Mouse (Mus musculus): ENCODE data around the gene Plekhn1. TPM values are rescaled to one million over a fixed set of nuclear protein-coding genes. Genes with fewer than 3 reads are reported as not detected.

The Plekhn1 gene
- polyA plus RNA-seq, 1 experiment from 2014 or later, result 27.7 TPM

- H3K9me3 ChIP-seq (replicated peaks; ENCODE audit: control insufficient read depth, low read length), result no peaks in the 10 kb centered on the region
- H3K4me2 ChIP-seq (ENCODE audit: low read depth, low read length), result peak overlapping the region; percentile 76
- no peak for ATAC-seq (ENCODE audit: insufficient read depth, low FRiP score)
- peak overlapping the region; percentile 95 for H3K4me3 ChIP-seq (replicated peaks; ENCODE audit: low read length)
- H3K27me3 ChIP-seq (ENCODE audit: control insufficient read depth, insufficient read depth, low read length), result no peaks in the 10 kb centered on the region
- peaks cover 8% of the 10 kb centered on the region for H3K4me1 ChIP-seq (ENCODE audit: control insufficient read depth, insufficient read depth, low read length)
- H3K9ac ChIP-seq (ENCODE audit: low read length), result peak overlapping the region; percentile 87
- H3K27ac ChIP-seq (ENCODE audit: low read length), result peak overlapping the region; percentile 95; the same call in 1 of the 2 replicates
- H3K36me3 ChIP-seq (ENCODE audit: control insufficient read depth, insufficient read depth, low read length), result peaks cover 24% of the 10 kb centered on the region
- 21% methylated on average over 55 of the region's 60 CpGs for WGBS
These were observed 2.2 kb upstream of the Plekhn1 start for GRCm38 (mm10) chr4:156236651-156237447.

GRCm38 (mm10) chr4:156235808-156236533, 1.3 kb upstream of the Plekhn1 start, which contains the start of gene Noc2l:
Gene Noc2l, plus strand, starts transcription at chr4:156236010.
- H3K4me3 ChIP-seq (replicated peaks; ENCODE audit: low read length), result peak within 1 kb of the TSS; percentile 95
- H3K27me3 ChIP-seq (ENCODE audit: control insufficient read depth, insufficient read depth, low read length), result no peaks in the 10 kb centered on the region
- H3K36me3 ChIP-seq (ENCODE audit: control insufficient read depth, insufficient read depth, low read length), result peaks cover 25% of the 10 kb centered on the region
- under 1% methylated on average over 85 of the region's 90 CpGs for WGBS
- H3K9me3 ChIP-seq (replicated peaks; ENCODE audit: control insufficient read depth, low read length), result no peaks in the 10 kb centered on the region
- H3K9ac ChIP-seq (ENCODE audit: low read length), result peak within 1 kb of the TSS; percentile 87
- peak within 1 kb of the TSS; percentile 76 for H3K4me2 ChIP-seq (ENCODE audit: low read depth, low read length)
- peak within 1 kb of the TSS; percentile 95 for H3K27ac ChIP-seq (ENCODE audit: low read length)
- peaks cover 8% of the 10 kb centered on the region for H3K4me1 ChIP-seq (ENCODE audit: control insufficient read depth, insufficient read depth, low read length)
- ATAC-seq (ENCODE audit: insufficient read depth, low FRiP score), result peak; percentile 92

- peak overlapping the region; percentile 95 for H3K4me3 ChIP-seq (replicated peaks; ENCODE audit: low read length)
- WGBS, result under 1% methylated on average over 15 of the region's 15 CpGs
- peaks cover 8% of the 10 kb centered on the region for H3K4me1 ChIP-seq (ENCODE audit: control insufficient read depth, insufficient read depth, low read length)
- H3K27me3 ChIP-seq (ENCODE audit: control insufficient read depth, insufficient read depth, low read length), result no peaks in the 10 kb centered on the region
- no peaks in the 10 kb centered on the region for H3K9me3 ChIP-seq (replicated peaks; ENCODE audit: control insufficient read depth, low read length)
- H3K4me2 ChIP-seq (ENCODE audit: low read depth, low read length), result peak overlapping the region; percentile 76
- H3K36me3 ChIP-seq (ENCODE audit: control insufficient read depth, insufficient read depth, low read length), result peaks cover 20% of the 10 kb centered on the region
- H3K9ac ChIP-seq (ENCODE audit: low read length), result peak overlapping the region; percentile 68
- peak overlapping the region; percentile 95 for H3K27ac ChIP-seq (ENCODE audit: low read length)
- no peak for ATAC-seq (ENCODE audit: insufficient read depth, low FRiP score)
These were observed 708 bp upstream of the Plekhn1 start for GRCm38 (mm10) chr4:156235360-156235770.

- peaks cover 9% of the 10 kb centered on the region for H3K4me1 ChIP-seq (ENCODE audit: control insufficient read depth, insufficient read depth, low read length)
- no peaks in the 10 kb centered on the region for H3K27me3 ChIP-seq (ENCODE audit: control insufficient read depth, insufficient read depth, low read length)
- no peak for ATAC-seq (ENCODE audit: insufficient read depth, low FRiP score)
- WGBS, result 6% methylated on average over 17 of the region's 17 CpGs
- peaks cover 20% of the 10 kb centered on the region for H3K36me3 ChIP-seq (ENCODE audit: control insufficient read depth, insufficient read depth, low read length)
- no peaks in the 10 kb centered on the region for H3K9me3 ChIP-seq (replicated peaks; ENCODE audit: control insufficient read depth, low read length)
- H3K9ac ChIP-seq (ENCODE audit: low read length), result peak overlapping the region; percentile 79
- H3K4me3 ChIP-seq (replicated peaks; ENCODE audit: low read length), result peak overlapping the region; percentile 95
- H3K27ac ChIP-seq (ENCODE audit: low read length), result peak overlapping the region; percentile 0; the same call in 1 of the 2 replicates
- peak overlapping the region; percentile 76 for H3K4me2 ChIP-seq (ENCODE audit: low read depth, low read length)
These were observed 596 bp downstream of the Plekhn1 start for GRCm38 (mm10) chr4:156234021-156234501.

- peak; percentile 72 for ATAC-seq (ENCODE audit: insufficient read depth, low FRiP score)
- Histone ChIP-seq H3K4me3 (replicated peaks; ENCODE audit: low read length) (peak overlapping the region; percentile 29), H3K9me3 (replicated peaks; ENCODE audit: control insufficient read depth, low read length) (no peaks in the 10 kb centered on the region), H3K4me2 (ENCODE audit: low read depth, low read length) (peak overlapping the region; percentile 37), H3K9ac (ENCODE audit: low read length) (peak overlapping the region; percentile 51), H3K27ac (ENCODE audit: low read length) (peak overlapping the region; percentile 70), H3K4me1 (ENCODE audit: control insufficient read depth, insufficient read depth, low read length) (peaks cover 16% of the 10 kb centered on the region), H3K27me3 (ENCODE audit: control insufficient read depth, insufficient read depth, low read length) (no peaks in the 10 kb centered on the region), H3K36me3 (ENCODE audit: control insufficient read depth, insufficient read depth, low read length) (peaks cover 16% of the 10 kb centered on the region)
- 20% methylated on average over 12 of the region's 12 CpGs for WGBS
These were observed 6.1 kb downstream of the Plekhn1 start for GRCm38 (mm10) chr4:156228393-156229024.

GRCm38 (mm10) chr4:156227752-156228392, 6.8 kb downstream of the Plekhn1 start:
- peak; percentile 19; the same call in 1 of the 2 replicates for ATAC-seq (ENCODE audit: insufficient read depth, low FRiP score)
- H3K4me2 ChIP-seq (ENCODE audit: low read depth, low read length), result peak overlapping the region; percentile 37
- no peaks in the 10 kb centered on the region for H3K9me3 ChIP-seq (replicated peaks; ENCODE audit: control insufficient read depth, low read length)
- peaks cover 16% of the 10 kb centered on the region for H3K36me3 ChIP-seq (ENCODE audit: control insufficient read depth, insufficient read depth, low read length)
- H3K27ac ChIP-seq (ENCODE audit: low read length), result peak overlapping the region; percentile 70
- H3K27me3 ChIP-seq (ENCODE audit: control insufficient read depth, insufficient read depth, low read length), result no peaks in the 10 kb centered on the region
- H3K4me3 ChIP-seq (replicated peaks; ENCODE audit: low read length), result peak overlapping the region; percentile 29
- peaks cover 15% of the 10 kb centered on the region; the same call in 1 of the 2 replicates for H3K4me1 ChIP-seq (ENCODE audit: control insufficient read depth, insufficient read depth, low read length)
- 25% methylated on average over 18 of the region's 18 CpGs for WGBS
- H3K9ac ChIP-seq (ENCODE audit: low read length), result peak overlapping the region; percentile 51

GRCm38 (mm10) chr4:156224276-156224675, 10.4 kb downstream of the Plekhn1 start:
- Histone ChIP-seq H3K27me3 (ENCODE audit: control insufficient read depth, insufficient read depth, low read length) (no peaks in the 10 kb centered on the region), H3K4me3 (replicated peaks; ENCODE audit: low read length) (no peak overlapping the region), H3K27ac (ENCODE audit: low read length) (no peak overlapping the region), H3K9me3 (replicated peaks; ENCODE audit: control insufficient read depth, low read length) (no peaks in the 10 kb centered on the region), H3K4me1 (ENCODE audit: control insufficient read depth, insufficient read depth, low read length) (peaks cover 15% of the 10 kb centered on the region; the same call in 1 of the 2 replicates), H3K36me3 (ENCODE audit: control insufficient read depth, insufficient read depth, low read length) (0 out of 2 replicates have a peak, but pooled peaks cover under 1% of the 10 kb centered on the region), H3K9ac (ENCODE audit: low read length) (no peak overlapping the region), H3K4me2 (ENCODE audit: low read depth, low read length) (no peak overlapping the region)
- WGBS, result 71% methylated on average over 2 of the region's 2 CpGs
- ATAC-seq (ENCODE audit: insufficient read depth, low FRiP score), result no peak

- WGBS, result 85% methylated on average over 11 of the region's 11 CpGs
- Histone ChIP-seq H3K9me3 (replicated peaks; ENCODE audit: control insufficient read depth, low read length) (no peaks in the 10 kb centered on the region), H3K4me2 (ENCODE audit: low read depth, low read length) (no peak overlapping the region), H3K36me3 (ENCODE audit: control insufficient read depth, insufficient read depth, low read length) (no peaks in the 10 kb centered on the region), H3K4me3 (replicated peaks; ENCODE audit: low read length) (no peak overlapping the region), H3K4me1 (ENCODE audit: control insufficient read depth, insufficient read depth, low read length) (no peaks in the 10 kb centered on the region), H3K27ac (ENCODE audit: low read length) (no peak overlapping the region), H3K27me3 (ENCODE audit: control insufficient read depth, insufficient read depth, low read length) (no peaks in the 10 kb centered on the region), H3K9ac (ENCODE audit: low read length) (no peak overlapping the region)
- no peak for ATAC-seq (ENCODE audit: insufficient read depth, low FRiP score)
These were observed 14.7 kb downstream of the Plekhn1 start for GRCm38 (mm10) chr4:156219936-156220335.
